Mouse (Mus musculus) heart, adult 2 months (tissue): ENCODE results near the gene Mpdu1.
"Not testable (repeated sequence)": the region's sequence is repeated elsewhere in the genome, so short reads cannot be mapped to it uniquely, and the experiment has no call there.

Source experiments
- CTCF ChIP-seq: fragments of 200-600 bp; IDR thresholded peaks from 2 replicates; pipeline ENCODE4 v1.8.1; 2022; ENCODE audit warnings: antibody characterized with exemption, mild to moderate bottlenecking, moderate library complexity
- EP300 ChIP-seq: fragments of 200-500 bp; IDR thresholded peaks from 2 replicates; pipeline ENCODE4 v1.6.1; 2011; ENCODE audit warnings: low read depth, low read length, control low read depth; ENCODE audit not compliant: insufficient read depth
- POLR2A ChIP-seq: fragments of 200-500 bp; IDR thresholded peaks from 2 replicates; pipeline ENCODE4 v1.6.1; 2011; ENCODE audit warnings: mild to moderate bottlenecking, low read depth, low read length, control low read depth; ENCODE audit not compliant: insufficient read depth

DNA sequence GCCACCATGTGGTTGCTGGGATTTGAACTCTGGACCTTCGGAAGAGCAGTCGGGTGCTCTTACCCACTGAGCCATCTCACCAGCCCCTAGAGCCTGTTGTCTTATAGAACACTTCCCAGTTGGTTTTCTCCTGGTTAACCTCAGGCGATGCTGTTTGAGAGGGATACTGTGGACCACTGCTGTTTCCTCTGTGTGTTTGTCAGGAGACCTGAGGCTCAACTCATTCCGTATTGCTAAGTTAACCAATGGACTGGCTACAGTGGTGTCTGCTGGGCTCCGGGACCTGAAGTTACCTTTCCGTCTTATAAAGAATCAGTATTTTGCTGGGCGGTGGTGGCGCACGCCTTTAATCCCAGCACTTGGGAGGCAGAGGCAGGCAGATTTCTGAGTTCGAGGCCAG is 40.4 kb upstream of the Mpdu1 start:
- TF ChIP-seq CTCF, EP300, POLR2A: not testable (repeated sequence)
